Mouse (Mus musculus) granulocyte monocyte progenitor cell, adult 5-6 weeks (primary cell): ENCODE data around the gene Lin28a. TPM values are rescaled to one million over a fixed set of nuclear protein-coding genes. Genes with fewer than 3 reads are reported as not detected.
"Not testable (repeated sequence)": the region's sequence is repeated elsewhere in the genome, so short reads cannot be mapped to it uniquely, and the experiment has no call there.

Experiments
- ATAC-seq: replicated peaks from 2 replicates; pipeline ENCODE4 v1.8.0; 2016; ENCODE audit warnings: mild to moderate bottlenecking, moderate TSS enrichment, inconsistent platforms; ENCODE audit not compliant: poor library complexity, severe bottlenecking
- total RNA-seq, 2 experiments: library from RNA; stranded (forward) in 1 of 2; stranded (reverse) in 1 of 2; fragments of 200-712, 200-1000 nt in 1 of 2; fragments of >200 nt in 1 of 2; fragmentation: Nextera tagmentation in 1 of 2; gene quantifications; 2 replicates each; pipeline ENCODE4 v1.2.3; 2014 to 2017

Gene Lin28a
- total RNA-seq, 2 experiments from 2014 or later: 4.0 to 13.9 TPM

DNA sequence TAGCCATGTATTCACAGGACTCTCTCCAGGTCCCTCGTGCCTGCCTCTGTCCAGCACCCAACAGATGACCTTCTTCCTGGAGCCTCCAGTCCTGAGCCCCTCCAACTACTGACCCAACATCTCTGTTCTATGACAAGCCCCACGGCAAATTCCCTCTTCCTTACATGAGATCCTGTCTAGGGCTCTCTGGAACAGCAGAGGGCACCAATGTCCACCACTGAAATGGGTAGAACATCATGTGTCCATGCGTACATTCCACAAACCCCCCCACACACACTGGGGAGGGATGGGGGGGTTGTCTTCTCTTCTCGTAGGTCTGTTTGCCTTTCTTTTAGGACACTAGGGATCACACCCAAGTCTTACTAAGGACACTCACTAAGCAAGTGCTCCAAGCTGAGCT lies 28.6 kb downstream of the Lin28a start:
- no peak for ATAC-seq

DNA sequence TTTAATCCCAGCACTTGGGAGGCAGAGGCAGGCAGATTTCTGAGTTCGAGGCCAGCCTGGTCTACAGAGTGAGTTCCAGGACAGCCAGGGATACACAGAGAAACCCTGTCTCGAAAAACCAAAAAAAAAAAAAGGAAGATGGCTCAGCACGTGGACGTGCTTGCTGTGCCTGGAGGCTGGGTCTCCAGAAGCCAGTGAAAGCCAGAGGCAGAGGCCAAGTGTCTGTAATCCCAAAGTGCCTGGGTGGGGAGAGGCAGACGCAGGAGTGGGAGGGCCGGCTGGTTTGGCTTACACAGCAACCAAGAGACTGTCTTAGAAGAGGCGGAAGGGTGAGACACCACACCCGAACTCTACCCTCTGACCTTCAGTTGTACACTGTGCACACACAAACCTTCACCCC lies 30.4 kb downstream of the Lin28a start:
- ATAC-seq: not testable (repeated sequence)

GRCm38 (mm10) chr4:133982936-133983335 lies 35.7 kb downstream of the Lin28a start:
- no peak for ATAC-seq

DNA sequence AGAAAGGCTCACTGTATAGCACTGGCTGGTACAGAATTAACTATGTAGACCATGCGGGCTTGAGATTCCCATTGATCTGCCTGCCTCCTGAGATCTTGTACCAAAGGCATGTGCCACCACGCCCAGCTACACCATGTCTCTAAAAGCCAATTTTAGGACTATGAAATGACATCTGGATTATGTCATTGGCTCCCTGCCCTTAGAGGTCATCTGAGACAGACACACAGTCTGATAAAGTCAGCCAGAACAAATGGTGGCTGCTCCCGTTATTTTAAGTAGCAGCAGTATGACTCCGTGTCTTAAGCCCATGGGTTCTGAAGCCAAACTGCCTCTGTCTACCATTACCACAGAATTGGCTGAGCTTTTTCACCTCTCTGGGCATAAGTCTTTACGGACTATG lies 38.1 kb downstream of the Lin28a start:
- no peak for ATAC-seq

DNA sequence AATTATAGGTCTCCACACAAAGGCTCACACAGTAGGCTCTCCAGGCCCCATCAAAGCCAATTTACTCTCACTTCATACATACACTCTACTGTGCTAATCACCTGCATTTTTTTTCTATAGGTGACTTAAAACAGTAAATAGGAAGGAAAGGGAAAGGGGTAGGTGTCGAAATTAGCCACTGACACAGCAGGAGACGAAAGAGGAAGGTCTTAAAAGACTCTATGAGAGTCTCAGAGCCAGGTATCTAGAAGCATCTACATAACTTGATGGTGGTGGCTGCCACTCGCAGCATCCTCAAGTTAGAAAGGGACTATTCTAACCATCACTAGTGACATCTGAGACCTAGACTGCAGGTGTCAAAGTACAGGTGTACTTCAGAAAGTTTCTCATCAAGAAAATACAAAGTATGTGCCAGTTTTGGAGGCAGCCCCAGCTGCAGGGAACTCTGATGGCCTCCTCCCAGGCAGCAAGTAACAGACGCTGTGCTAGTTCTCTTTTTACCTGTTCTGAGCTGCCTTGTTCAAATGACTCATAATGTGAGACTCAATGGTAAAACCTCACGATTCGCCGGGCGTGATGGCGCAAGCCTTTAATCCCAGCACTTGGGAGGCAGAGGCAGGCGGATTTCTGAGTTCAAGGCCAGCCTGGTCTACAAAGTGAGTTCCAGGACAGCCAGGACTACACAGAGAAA lies 40.5 kb downstream of the Lin28a start:
- ATAC-seq: no peak

DNA sequence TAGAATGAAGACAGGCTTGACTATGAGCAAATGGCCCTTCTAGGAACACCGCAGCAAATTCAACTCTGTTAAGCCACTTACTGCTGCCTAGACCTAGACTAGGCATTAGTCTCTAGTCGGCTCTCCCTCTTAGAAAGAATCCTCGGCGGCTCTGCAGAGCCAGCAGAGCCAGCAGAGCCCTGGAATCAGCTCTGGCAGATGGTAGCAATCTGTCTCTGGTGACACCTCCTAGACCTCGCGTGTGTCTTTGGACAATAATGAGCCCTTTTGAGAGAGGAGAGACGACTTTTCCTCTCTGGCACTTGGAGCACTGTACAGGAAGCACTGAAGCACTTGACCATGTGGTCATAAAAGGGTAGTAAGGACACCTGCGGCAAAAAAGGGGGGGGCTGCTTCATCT lies 46.9 kb downstream of the Lin28a start:
- ATAC-seq: no peak

GRCm38 (mm10) chr4:133970876-133971275 lies 47.8 kb downstream of the Lin28a start:
- no peak for ATAC-seq

GRCm38 (mm10) chr4:133970196-133970595 lies 48.4 kb downstream of the Lin28a start:
- ATAC-seq: no peak

- ATAC-seq: no peak
These were observed 49.4 kb downstream of the Lin28a start for GRCm38 (mm10) chr4:133969114-133969770.

DNA sequence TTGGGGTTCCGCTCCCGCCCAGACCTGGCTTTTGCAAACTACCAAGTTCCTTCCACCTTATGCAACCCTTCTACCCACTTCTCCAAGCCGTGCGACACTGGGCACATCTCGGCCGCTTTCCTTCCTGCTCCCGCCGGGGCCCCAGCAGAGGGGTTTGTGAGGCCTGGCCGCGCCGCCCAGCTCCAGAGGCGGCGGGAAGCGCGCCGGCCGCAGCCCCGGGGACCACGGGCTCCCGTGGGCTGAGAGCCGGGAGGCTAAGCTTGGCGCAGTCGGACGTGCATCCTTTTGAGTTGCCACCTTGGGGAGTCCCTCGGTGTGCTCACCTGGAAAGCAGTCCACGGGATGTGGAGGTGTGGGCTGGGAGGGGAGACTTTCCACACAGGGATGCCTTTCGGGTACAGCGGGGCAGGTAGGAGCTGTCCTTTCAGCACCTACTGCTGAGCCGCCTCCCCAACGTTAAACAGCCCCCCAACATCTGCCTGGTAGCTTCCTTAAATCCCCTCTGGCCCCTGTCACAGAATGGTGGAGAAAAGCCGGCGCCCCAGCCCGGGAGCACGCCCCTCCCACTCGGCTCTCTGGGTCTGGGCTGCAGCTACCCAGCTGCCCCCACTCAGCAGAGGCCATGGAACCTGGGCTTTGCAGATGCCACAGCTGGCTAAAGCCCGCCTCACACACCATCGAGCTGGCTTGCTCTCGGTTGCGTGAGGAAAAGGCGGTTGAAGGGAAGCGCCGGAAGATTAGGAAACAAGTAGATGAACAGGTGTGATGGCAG lies 50.3 kb downstream of the Lin28a start, which contains the start of gene Hmgn2:
TSS of gene Hmgn2 (minus strand) at position 501 of the 772 bp plus-strand sequence.
- peak; percentile 25 for ATAC-seq

- peak; percentile 76 for ATAC-seq
These were observed 50.8 kb downstream of the Lin28a start for GRCm38 (mm10) chr4:133967866-133968149.

DNA sequence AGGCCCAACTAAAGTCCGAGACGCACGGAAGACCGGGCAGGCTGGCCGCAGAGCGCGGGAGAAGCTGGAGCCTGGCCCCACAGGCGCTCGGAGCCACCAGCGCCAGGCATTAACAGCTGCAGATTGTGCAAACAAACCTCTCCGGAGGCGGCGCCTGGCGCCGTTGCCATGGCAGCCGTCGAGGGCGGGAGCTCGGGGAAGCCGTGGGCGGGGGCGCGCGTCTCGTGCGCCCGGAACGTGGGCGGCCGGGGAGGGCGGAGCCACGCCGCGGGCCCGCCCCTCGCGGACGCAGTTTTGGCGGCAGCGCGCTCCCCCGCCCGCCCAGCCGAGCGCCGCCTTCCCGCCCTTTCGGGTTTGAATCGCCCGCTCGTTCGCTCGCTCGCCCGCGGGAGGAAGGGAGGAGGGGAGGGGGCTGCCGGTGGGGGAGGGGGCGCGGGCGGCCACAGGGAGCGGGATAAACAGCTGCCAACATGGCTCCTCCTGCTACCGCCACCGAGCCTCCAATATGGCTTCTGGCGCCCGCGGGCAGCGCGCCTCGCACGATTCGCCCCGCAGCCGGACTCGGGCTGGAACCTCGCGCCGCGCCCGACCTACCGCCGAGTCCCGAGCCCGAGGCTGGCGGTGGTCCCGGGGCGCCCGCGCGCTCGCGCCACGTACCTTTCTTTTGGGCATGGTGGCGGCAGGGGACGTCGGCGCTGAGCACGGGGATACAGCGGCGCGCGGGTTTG lies 51.3 kb downstream of the Lin28a start:
- ATAC-seq: peak; percentile 61

DNA sequence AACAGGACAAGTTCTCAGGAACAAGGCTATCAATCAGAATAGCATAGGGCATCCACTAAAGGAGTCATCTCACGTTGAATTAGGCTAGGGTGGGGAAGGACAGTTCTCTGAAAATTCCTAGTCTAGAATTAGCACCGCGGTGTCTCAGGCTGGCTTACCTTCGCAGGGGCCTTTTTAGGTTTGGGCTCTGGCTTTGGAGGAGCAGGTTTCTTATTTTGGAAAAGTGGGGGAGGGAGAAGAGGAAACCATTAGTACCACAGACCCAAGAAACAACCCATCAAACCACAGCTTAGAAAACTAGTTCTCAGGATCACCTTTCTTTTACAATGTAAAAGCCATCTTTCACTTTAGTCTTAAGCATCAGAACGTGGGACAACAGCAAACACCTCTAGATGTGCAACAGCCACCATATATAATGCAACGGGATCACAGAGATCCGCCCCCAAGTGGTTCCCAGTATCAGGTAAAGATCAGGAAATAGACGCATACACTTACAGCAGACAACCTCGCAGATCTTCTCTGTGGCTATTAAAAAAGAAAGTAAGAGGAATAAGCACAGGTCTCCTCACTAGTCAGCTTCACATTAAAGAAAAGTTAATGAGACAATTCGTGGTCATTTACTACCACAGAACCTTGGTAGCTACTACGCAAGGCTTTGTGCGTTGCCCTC lies 52.2 kb downstream of the Lin28a start:
- no peak for ATAC-seq

- ATAC-seq: no peak
These were observed 56.1 kb downstream of the Lin28a start for GRCm38 (mm10) chr4:133962566-133962965.

DNA sequence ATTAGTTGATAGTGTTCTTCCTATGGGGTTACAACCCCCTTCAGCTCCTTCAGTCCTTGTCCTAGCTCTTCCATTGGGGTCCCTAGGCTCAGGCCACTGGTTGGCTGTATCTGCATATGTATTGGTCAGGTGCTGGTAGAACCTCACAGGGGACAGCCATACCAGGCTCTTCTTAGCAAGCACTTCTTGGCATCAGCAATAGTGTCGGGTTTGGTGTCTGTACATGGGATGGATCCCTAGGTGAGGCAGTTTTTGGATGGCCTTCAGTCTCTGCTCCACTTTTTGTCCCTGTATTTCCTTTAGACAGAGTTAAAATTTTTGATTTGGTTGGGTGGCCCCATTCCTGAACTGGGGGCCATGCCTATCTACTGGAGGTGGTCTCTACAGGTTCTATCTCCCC lies 59.8 kb downstream of the Lin28a start:
- ATAC-seq: no peak

DNA sequence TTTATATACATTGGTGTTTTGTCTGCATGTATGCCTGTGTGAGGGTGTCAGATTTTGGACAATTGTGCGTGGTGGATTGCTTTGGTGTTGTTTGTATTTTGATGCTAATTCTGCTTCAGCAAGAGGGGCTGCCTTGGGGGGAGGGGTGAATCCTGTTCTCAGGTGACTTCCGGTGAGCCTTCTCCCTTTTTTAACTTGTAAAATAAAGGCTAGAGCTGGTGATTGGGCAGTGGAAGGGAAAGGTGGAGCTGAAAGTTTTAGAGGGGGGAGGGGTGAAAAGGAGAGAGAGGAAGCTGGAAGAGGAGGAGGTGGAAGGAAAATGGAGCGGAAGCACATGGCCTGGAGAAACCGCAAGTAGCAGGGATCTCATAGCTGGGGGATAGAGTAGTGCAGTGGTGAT lies 62.3 kb downstream of the Lin28a start:
- ATAC-seq: no peak
